Mouse (Mus musculus): ENCODE results near the gene Lasp1.
"Not testable (repeated sequence)": the region's sequence is repeated elsewhere in the genome, so short reads cannot be mapped to it uniquely, and the experiment has no call there.

Gene Lasp1

GRCm38 (mm10) chr11:97829913-97830476 lies 31.2 kb downstream of the Lasp1 start:
- no peak for DNase-seq

- DNase-seq = peak; percentile 8
These were observed 31.7 kb downstream of the Lasp1 start for GRCm38 (mm10) chr11:97830501-97830900.

GRCm38 (mm10) chr11:97832001-97832400 lies 33.2 kb downstream of the Lasp1 start:
- no peak for DNase-seq

GRCm38 (mm10) chr11:97833352-97833751 lies 34.6 kb downstream of the Lasp1 start:
- peak; percentile 21 for DNase-seq

GRCm38 (mm10) chr11:97836541-97836940 lies 37.7 kb downstream of the Lasp1 start:
- DNase-seq = peak; percentile 29

DNA sequence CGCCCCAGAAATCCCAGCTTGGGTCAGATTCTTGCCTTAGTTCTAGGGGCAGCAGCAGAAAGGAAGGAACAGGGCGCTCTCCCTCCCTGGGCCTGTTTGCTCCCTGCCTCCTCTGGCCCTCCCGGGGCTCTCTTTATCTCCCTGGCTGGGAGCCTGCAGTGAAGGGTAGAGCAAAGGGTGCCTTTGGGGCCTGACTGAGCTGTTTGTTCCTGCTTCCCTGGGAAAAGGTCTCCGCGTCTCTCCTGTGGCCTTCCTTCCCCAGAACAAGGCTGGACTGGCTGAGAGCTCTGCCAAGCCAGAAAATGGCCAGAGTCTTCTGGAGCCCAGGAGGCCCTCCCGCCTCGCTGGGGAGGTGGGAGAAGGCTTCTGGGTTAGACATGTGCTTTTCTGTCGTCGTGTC lies 38.3 kb downstream of the Lasp1 start:
- DNase-seq = peak; percentile 13

DNA sequence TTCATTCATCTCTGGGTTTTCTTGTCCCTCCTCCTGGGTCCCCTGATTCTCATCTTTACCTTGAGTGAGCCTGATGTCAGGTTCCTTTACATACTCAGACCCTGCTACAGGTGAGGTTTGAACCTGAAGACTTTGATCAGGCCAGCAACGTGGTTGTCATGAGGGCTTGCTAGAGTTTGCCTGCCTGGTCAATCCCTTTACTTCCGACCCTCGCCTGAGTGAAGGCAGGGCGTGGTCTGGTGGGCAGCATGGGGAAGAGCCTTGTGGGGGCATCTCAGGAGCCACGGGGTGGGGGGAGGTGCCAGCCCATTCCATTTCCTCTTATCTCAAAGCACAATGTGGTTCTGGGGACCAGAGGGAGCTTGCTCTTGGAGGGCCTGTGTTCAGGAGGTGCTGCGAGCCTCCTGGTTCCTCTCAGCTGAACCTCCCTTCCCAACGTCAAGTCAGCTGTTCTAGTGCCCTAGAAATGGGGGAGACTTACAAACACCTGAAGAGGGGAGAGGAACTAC lies 38.9 kb downstream of the Lasp1 start:
- DNase-seq = peak; percentile 32

DNA sequence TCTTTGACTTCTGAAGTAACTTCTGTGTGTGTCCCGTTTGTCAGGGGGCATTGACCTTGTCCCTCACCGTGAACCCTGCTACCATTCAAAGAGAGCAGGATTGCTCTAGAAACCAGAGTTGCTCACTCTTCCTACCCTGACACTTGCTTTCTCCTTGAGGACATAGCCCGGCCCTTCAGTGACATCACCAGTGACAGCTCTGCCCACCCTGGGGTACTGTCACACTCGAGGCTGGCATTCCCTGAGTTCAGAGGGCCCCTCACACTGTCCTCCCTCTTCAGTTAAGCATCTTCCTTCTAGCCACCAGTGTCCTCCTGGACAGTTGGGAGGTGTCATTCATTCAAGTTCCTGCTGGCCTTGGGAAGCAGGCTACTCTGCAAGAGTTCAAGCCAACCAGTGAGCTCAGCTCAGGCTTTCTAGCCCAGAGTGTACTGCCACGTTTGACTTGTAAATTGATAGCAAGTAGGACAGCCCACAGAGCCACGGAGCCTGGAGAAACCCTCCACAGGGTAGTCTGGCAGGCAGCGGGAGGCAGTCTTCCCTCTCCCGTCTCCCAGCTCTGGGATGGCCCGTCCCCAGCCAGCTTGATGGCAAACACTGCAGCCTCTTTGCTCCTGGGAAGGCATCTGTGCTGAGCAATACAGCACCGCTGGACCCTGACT lies 40.1 kb downstream of the Lasp1 start:
- peak; percentile 44 for DNase-seq

DNA sequence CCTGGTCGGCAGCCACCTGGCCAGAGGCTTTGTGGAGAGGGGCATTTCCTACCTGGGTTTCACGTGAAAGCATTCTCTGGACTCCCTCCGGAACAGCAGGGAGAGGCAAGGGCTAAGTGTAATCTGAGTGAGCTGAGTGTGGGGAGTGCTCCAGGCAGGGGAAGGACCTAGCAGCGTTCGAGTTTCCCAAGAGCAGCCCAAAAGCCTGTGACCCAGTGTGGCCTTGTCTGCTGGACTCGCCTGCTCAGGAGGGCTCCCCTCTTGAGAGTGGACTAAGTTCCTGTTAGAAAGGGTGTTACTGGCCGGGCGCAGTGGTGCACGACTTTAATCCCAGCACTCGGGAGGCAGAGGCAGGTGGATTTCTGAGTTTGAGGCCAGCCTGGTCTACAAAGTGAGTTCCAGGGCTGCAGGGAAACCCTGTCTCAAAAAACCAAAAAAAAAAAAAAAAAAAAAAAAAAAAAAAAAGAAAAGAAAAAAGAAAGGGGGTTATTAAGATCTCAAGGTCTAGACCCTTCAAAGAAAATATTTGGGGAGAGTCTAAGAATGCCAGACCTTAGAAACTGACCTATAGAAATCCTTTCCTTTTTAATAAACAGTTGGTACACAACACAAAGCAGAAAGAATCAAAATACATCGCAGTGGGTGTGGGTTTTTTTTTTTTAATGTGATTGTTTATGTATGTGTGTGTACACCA lies 40.8 kb downstream of the Lasp1 start:
- no peak for DNase-seq

GRCm38 (mm10) chr11:97840135-97840490 lies 41.3 kb downstream of the Lasp1 start:
- DNase-seq = peak; percentile 38

DNA sequence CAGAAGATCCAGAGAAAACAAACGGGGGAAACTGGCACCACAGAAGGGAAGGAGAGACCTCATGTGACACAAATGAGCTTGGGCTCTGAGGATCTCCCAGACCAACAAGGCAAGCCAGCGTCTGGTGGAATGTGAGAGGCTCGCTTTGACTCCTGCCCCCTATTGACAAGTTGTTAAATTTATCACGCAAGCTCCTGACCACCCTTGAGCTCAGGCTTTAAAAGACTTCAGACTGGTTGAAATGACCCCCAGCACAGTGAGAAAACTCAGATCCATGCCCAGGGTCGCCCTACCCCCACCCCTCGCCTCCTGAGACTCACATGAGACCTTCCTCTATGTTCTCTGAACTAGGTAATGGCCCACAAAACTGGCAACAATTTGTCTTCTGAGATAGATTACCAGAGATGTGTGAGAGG lies 41.7 kb downstream of the Lasp1 start, which contains the start of gene B230217C12Rik:
TSS of gene B230217C12Rik (plus strand) at position 242 of the 416 bp plus-strand sequence.
- peak; percentile 77 for DNase-seq

DNA sequence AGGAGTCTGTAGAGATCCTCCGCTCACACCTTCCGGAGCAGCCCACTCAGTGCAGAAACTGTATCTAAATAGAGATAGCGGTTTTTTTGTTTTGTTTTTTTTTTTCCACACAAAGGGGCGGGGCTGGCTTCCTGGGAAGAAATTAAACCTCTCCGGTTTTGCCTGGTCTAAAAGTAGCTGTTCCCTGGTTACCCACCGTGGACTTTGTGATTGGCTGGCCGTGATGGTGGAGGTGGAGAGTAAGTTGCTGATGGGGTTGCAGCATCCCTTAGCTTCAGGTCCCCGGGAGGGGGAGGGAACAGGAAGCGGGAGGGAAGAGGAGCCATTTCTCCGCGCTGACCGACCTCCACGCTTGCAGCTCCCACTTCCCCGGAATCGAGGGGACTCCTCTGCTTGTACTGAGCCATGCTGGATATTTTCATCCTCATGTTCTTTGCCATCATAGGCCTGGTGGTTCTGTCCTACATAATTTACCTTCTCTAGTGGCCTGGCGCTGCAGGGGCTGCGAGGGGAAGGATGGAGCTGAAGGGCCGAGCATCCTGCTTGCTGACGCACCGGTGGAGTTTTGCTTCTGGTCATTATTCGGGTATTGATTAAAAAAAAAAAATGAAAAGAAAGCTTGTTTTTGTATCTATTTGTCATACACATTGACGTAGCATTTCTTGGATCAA lies 42.3 kb downstream of the Lasp1 start:
- DNase-seq = peak; percentile 96

DNA sequence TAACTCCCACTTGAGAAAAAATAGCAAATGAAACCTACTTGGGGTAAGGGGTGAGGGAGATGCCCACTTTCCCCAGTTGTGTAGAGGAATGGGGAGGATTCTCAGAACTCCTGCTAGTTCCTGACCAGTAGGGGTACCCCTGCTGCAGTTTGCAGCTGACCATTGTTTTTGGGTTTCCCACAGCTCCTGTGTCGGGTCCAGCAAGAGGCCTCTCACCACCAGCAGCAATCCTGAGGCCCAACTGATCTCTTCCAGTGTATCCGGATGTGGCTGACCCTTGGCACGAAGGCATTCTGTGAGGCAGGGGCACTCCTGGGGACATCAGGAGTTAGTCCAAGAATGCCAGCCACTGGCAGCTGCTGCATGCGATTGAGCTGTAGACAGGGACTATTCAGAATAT lies 43.2 kb downstream of the Lasp1 start:
- DNase-seq = peak; percentile 63

DNA sequence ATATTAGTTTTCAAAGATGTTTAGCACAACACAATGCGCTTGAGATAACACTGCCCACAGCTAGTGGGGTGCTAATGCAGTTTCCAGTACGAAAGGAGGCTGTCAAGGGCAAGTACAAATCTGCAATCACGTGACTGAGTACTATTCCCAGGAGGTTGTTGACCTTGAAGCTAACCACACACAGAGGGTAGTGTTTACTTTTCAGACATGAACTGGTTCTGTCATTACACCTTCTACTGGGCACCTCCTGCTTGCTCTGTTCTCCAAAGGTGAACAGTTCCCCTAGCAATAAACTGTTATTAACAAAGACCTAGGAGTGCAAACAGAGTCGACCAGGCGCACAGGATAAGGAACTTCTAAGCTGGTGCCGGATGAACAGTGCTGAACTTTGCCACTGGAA lies 51.6 kb downstream of the Lasp1 start:
- DNase-seq = no peak

GRCm38 (mm10) chr11:97851601-97852000 lies 52.8 kb downstream of the Lasp1 start:
- DNase-seq = no peak

DNA sequence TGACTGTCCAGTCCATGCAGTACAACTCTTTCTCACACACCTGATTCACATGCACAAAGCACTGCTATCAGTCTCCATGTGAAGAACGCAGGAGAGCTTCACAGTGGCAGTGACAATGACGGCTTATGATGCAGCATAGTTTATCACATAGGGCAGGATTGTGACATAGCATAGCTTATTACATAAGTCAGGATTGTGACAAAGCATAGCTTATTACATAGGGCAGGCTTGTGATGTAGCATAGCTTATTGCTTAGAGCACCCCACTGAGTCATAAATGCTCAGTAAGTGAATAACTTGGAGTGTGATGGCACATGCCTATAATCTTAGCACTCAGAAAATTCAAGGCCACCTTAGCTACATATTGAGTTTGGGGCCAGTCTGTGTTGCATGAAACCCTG lies 56.7 kb downstream of the Lasp1 start:
- DNase-seq = no peak

- no peak for DNase-seq
These were observed 63.3 kb downstream of the Lasp1 start for GRCm38 (mm10) chr11:97862148-97862547.

- DNase-seq = no peak
These were observed 66.6 kb downstream of the Lasp1 start for GRCm38 (mm10) chr11:97865421-97865820.

GRCm38 (mm10) chr11:97866091-97866888 lies 67.5 kb downstream of the Lasp1 start:
- no peak for DNase-seq

DNA sequence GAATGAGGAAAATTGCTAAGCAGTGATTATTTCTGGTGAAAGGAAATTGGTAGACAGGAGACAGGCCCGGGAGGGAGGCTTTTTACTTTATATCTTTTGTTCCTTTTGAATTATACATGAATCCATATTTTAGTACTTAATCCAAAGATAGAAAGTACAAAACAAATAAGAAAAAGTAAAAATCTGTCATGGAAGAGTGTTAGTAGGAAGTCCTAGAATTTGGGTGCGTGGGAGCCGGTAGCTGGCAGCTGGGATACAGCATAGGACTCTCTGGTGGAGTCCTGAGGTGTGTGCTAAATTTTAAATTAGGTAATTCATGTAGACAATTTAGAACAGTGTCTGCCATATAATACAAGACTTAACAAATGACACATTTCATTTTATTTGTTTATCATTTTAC lies 68.8 kb downstream of the Lasp1 start:
- no peak for DNase-seq

- not testable (repeated sequence) for DNase-seq
These were observed 73.6 kb downstream of the Lasp1 start for GRCm38 (mm10) chr11:97872378-97872777.

GRCm38 (mm10) chr11:97874396-97874795 lies 75.6 kb downstream of the Lasp1 start:
- DNase-seq = no peak

GRCm38 (mm10) chr11:97877341-97877740 lies 78.5 kb downstream of the Lasp1 start:
- DNase-seq = no peak

Data from cerebellum, adult 9-11 months (tissue).